Mouse (Mus musculus): ENCODE results near the gene Otud5.
"Not testable (repeated sequence)": the region's sequence is repeated elsewhere in the genome, so short reads cannot be mapped to it uniquely, and the experiment has no call there.

Gene Otud5

DNA sequence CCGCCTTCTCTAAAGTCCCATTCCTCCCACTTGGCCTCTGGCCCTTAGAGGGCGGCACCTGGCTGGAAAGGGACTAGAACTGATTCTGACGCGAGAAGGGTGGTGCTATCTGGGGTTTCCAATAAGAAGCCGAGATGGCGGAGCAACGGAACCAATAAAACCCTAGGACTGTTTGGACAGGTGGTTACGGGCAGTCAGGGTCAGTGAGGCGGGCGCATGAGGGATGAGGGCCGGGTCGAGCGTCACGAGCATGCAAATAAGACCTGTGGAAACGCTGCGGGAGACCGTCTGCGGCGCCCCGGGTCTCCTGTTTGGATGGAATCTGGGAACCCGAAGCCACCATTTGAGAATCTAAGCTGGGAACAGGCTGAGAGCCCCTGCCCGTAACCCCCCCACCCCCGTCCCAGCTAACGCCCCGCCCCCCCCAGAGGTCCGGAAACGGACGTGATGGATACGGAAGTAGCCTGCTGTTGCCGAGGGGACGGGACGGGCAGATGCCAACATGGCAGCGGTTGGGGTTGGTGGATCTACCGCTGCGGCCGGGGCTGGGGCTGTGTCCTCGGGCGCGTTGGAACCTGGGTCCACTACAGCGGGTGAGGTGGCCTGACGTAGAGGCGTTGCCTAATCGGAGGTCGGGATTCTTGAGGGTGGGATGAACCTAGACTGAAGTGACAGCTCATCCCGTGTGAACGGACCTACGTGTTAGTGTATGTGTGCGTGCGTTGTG lies 42.8 kb downstream of the Otud5 start, which contains the start of gene Slc35a2:
Gene Slc35a2, plus strand, starts transcription at position 188 of the 727 bp plus-strand sequence.
- peak; percentile 90 to 95 for DNase-seq

- no peak for DNase-seq
Observed at GRCm38 (mm10) chrX:7898211-7898610, 57.0 kb downstream of the Otud5 start.

DNA sequence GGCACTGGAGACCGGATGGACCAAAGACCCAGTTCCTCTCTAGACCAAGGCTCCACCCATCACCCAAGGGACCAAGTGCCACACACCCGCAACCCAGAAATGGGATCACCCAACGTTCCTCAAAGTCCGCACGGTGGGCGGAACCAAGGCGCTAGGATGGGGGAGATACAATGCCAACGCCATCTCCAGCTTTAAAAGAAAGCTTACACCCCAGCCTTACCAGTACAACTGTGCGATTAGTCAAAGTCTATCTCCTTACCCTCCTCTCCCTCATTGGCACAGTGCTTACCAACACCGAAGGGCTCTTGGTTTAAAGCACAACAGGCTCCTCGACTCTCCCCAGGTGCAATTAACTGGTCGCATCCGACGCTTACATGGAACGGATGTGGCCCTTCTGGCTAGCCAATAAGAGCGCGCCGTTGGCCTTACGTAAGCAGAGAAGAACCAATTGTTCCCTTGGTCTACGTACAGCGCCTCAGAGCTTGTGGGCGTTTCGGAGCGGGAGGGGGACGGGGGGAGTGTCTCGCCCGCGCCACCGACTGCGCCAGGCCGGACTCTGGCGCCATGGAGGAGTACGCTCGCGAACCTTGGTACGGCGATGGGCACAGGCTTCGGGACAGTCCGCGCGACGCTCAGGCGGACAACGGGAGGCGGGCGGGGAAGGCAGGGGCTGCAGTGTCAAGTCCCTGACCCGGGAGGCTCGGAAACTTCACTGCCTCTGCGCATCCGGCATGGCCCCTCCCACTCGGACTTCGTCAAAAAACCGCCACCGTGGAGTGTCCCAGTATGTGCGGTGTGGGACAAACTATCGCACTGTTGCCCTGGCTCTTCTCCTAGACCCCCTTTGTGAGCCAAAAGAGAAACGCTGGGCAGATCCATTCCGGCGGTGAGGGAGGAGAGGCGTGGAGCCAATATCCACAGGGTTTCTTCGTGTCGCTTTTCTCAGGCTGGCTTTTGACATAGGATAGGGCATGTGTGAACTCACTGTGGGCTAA lies 58.0 kb downstream of the Otud5 start, which contains the start of the genes Pqbp1 and Timm17b:
Gene Pqbp1, minus strand, starts transcription at position 390 of the 995 bp plus-strand sequence.
Gene Timm17b, plus strand, starts transcription at position 478 of the 995 bp plus-strand sequence.
- DNase-seq, result peak; percentile 93 to 95

- no peak for DNase-seq
Observed at GRCm38 (mm10) chrX:7904441-7904840, 63.3 kb downstream of the Otud5 start.

DNA sequence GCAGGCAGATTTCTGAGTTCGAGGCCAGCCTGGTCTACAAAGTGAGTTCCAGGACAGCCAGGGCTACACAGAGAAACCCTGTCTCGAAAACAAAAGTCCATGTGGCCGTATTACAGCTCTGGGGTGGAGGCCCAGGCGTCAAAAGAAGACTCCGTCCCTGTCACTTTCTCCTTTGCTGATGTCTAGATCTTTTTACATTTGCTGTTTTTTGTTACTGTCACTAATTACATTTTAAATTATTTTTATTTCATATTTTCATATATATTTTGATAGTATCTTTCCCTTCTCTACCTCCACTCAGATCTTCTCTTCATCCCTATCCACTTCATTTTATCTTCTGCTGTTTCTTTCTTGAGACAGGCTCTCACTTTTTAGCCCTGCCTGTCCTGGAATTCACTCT lies 66.6 kb downstream of the Otud5 start, which contains the start of gene Gm10491:
Gene Gm10491, minus strand, starts transcription at position 101 of the 400 bp plus-strand sequence.
- no peak for DNase-seq

GRCm38 (mm10) chrX:7909242-7909641 lies 68.1 kb downstream of the Otud5 start, which contains the start of gene Gm10490:
TSS of gene Gm10490 (plus strand) at chrX:7909542.
- not testable (repeated sequence) for DNase-seq

GRCm38 (mm10) chrX:7910473-7910872 lies 69.3 kb downstream of the Otud5 start:
- peak in 1 of 2 experiments; percentile 26 for DNase-seq

GRCm38 (mm10) chrX:7915669-7916068 lies 74.5 kb downstream of the Otud5 start:
- peak; percentile 45 to 48 for DNase-seq

GRCm38 (mm10) chrX:7917960-7918359 lies 76.8 kb downstream of the Otud5 start:
- not testable (repeated sequence) for DNase-seq

GRCm38 (mm10) chrX:7919601-7920383 lies 78.6 kb downstream of the Otud5 start, which contains the start of gene Pcsk1n:
TSS of gene Pcsk1n (plus strand) at chrX:7919822.
- DNase-seq, result no peak

- DNase-seq, result peak in 1 of 2 experiments; percentile 14
Observed at GRCm38 (mm10) chrX:7922032-7922431, 80.9 kb downstream of the Otud5 start.

Measured in kidney, postnatal 36 days (tissue).